Mouse (Mus musculus): Measurements from ENCODE around the gene Topors.
"Not testable (repeated sequence)": the region's sequence is repeated elsewhere in the genome, so short reads cannot be mapped to it uniquely, and the experiment has no call there.

The Topors gene

GRCm38 (mm10) chr4:40269430-40270032 is at the start of gene Topors, which contains the start of gene Smim27:
TSS of gene Topors (minus strand) at chr4:40269850.
TSS of gene Smim27 (plus strand) at chr4:40269579.
- DNase-seq (ENCODE audit: low spot score in 2 of 2): peak; percentile 97

- no peak for DNase-seq (ENCODE audit: low spot score in 2 of 2)
These were observed 47.8 kb upstream of the Topors start for GRCm38 (mm10) chr4:40317404-40317803.

- DNase-seq (ENCODE audit: low spot score in 2 of 2): no peak
These were observed 43.4 kb upstream of the Topors start for GRCm38 (mm10) chr4:40313026-40313425.

GRCm38 (mm10) chr4:40312213-40312612 is 42.6 kb upstream of the Topors start:
- DNase-seq (ENCODE audit: low spot score in 2 of 2): no peak

- no peak for DNase-seq (ENCODE audit: low spot score in 2 of 2)
These were observed 41.2 kb upstream of the Topors start for GRCm38 (mm10) chr4:40310796-40311383.

- no peak for DNase-seq (ENCODE audit: low spot score in 2 of 2)
These were observed 40.0 kb upstream of the Topors start for GRCm38 (mm10) chr4:40309682-40310081.

- DNase-seq (ENCODE audit: low spot score in 2 of 2): no peak
These were observed 32.9 kb upstream of the Topors start for GRCm38 (mm10) chr4:40302445-40303125.

GRCm38 (mm10) chr4:40301076-40301789 is 31.6 kb upstream of the Topors start:
- peak; percentile 83 to 88 for DNase-seq (ENCODE audit: low spot score in 2 of 2)

DNA sequence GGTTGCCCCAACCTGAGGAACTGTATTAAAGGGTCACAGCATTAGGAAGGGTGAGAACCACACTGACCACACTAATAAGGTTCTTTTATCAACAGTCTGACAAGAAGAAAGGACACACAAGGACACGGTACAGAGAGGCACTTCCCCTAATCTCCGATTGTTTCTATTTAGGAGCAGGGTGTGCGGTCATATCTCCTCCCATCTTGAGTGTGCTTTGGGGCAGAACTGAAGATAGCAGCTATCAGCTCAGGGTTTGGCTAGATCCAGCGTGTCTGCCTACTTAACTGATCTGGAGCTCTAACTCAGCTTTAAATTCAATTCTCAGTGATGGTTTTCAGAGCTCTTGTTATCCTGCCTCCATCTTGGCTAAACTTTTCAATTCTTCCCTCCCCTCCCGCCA is 29.5 kb upstream of the Topors start:
- no peak for DNase-seq (ENCODE audit: low spot score in 2 of 2)

DNA sequence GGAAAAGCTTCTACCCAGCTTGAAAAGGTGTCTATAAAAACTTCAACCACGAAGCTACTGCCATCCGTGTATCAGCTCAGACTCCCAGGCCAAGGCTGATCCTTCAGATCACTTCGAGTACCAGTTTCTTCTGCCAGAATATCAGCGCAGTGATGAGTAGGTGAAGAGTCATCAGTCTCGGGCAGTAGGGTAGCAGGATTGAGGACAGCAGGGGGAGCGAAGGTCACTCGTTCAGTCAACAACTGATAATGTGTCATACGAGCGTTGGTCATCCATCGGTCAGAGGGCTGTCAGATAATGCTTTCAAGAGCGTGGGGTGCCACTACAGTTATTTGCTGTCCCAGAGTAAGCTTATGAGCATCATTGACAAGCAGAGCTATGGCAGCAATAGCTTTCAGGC is 21.9 kb upstream of the Topors start:
- DNase-seq (ENCODE audit: low spot score in 2 of 2): not testable (repeated sequence)

- no peak for DNase-seq (ENCODE audit: low spot score in 2 of 2)
These were observed 19.4 kb upstream of the Topors start for GRCm38 (mm10) chr4:40289046-40289445.

- no peak for DNase-seq (ENCODE audit: low spot score in 2 of 2)
These were observed 17.8 kb upstream of the Topors start for GRCm38 (mm10) chr4:40287415-40287814.

GRCm38 (mm10) chr4:40285582-40285981 is 15.9 kb upstream of the Topors start:
- peak; percentile 68 to 78 for DNase-seq (ENCODE audit: low spot score in 2 of 2)

DNA sequence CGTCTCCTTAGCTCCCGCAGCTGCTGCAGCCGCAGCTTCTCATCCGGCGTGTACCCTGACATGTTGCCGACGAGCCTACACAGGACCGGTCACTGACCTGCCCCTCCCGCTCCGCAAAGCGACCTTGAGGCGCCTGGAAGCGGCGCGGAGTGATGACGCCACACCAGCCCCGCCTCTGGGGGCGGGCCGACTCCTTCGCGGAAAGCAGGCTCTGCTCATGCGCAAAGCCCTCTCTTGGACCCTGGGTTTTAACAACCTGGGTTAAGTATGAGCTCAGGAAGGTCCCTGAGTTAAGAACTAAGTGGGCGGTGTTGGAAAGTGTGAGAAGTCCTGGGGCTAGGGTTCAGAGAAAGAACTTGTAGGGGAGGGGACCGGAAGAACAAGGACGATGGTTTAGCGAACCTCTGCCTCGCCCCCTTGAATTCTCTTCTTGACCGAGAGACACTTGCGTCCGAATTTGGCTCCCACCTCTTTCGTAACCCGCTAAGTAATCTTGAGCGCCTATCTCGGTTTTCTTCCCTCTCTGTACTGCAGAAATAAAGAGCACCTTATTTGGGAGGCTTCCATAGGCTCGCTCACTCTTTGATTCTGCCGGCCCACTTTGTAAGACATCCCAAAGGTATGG is 9.7 kb upstream of the Topors start, which contains the start of gene Ndufb6:
Gene Ndufb6 (minus strand): TSS at position 146 of the 625 bp plus-strand sequence.
- DNase-seq (ENCODE audit: low spot score in 2 of 2): peak; percentile 95 to 97

- peak in 1 of 2 experiments; percentile 43 for DNase-seq (ENCODE audit: low spot score in 2 of 2)
These were observed 9.2 kb upstream of the Topors start for GRCm38 (mm10) chr4:40278880-40279275.

GRCm38 (mm10) chr4:40268835-40269234 is 815 bp downstream of the Topors start:
- peak in 1 of 2 experiments; percentile 48 for DNase-seq (ENCODE audit: low spot score in 2 of 2)

GRCm38 (mm10) chr4:40268204-40268813 is 1.3 kb downstream of the Topors start:
- DNase-seq (ENCODE audit: low spot score in 2 of 2): peak; percentile 96 to 97

GRCm38 (mm10) chr4:40267681-40268080 is 2.0 kb downstream of the Topors start:
- no peak for DNase-seq (ENCODE audit: low spot score in 2 of 2)

- DNase-seq (ENCODE audit: low spot score in 2 of 2): no peak
These were observed 5.3 kb downstream of the Topors start for GRCm38 (mm10) chr4:40264321-40264720.

- DNase-seq (ENCODE audit: low spot score in 2 of 2): no peak
These were observed 15.1 kb downstream of the Topors start for GRCm38 (mm10) chr4:40254385-40255103.

- no peak for DNase-seq (ENCODE audit: low spot score in 2 of 2)
These were observed 15.9 kb downstream of the Topors start for GRCm38 (mm10) chr4:40253766-40254165.

Data from right cerebral cortex, postnatal 10 days (tissue).